Mouse (Mus musculus) embryo, embryonic 10.5 days (tissue): ENCODE results near the gene Ogfr.

Experiments used
- DNase-seq: peaks from one replicate; pipeline ENCODE4 v3.0.0-alpha.2; 2015; ENCODE audit warnings: low spot score

Ogfr gene

DNA sequence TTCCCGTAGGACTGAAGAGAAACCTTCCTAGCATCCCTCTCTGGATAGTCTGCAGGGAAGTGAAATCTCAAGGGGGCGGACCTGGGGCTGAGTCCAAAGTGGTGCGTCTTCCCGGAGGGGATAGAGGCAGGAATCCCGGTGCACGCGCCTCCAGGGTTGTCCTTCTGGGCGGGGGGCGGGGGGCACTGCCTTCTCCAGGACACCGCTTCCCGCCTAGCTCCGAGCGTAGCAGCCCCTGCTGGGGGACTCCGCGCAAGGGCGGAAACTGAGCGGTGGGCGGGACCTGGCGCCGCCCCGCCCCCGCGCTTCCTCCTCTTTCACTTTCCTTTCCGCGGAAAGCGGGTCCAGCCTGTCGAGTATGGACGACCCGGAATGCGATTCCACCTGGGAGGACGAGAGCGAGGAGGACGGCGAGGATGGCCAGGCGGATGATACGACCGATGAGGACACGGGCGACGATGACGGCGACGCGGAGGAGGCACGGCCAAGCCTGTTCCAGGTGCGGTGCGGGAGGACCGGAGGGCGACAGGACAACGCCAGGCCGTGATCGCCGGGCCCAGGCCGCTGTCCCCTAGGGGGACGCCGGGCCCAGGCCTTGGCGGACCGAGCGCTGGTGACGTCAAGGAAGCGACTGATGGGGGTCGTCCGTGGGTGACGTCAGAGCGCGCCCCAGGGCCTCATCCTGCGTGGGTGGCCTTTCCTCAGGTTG lies at the start of gene Ogfr:
Gene Ogfr, plus strand, starts transcription at position 123 of the 709 bp plus-strand sequence.
- peak; percentile 92 for DNase-seq

DNA sequence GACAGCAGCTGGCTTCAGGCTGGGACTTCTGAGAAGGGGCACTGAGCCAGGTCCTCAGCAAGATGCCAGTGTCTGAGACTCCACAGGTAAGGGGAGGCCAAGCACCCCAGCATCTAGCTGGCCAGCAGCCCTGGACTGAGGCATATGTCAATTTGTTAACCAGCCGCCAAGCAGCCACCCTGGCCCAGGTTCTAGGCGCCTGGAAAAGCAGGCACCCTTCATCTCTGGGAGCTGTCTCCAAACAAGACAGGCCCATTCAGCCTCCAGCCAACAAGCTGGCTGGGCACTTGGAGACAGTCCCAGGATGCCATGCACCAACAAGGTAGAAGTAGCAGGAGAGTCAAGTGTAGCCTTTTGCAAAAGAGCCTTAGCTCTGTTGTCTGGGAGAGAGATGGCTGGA lies 45.4 kb upstream of the Ogfr start:
- no peak for DNase-seq

DNA sequence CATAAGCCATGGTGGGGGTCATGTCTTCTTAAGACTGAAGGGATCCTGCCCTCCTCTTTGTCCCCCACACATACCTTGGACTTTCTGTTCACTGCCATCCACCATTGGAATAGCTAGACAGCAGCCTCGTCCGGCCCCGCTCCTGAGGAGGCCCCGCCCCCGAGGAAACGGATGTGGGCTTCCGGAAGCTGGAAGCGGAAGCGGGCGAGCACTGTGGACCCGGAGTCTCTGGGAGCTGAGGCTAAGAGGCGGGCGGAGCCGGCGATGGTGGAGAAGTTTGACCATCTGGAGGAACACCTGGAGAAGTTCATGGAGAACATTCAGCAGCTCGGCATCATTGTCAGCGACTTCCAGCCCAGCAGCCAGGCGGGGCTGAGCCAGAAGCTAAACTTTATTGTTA lies 44.0 kb upstream of the Ogfr start:
- DNase-seq = no peak

DNA sequence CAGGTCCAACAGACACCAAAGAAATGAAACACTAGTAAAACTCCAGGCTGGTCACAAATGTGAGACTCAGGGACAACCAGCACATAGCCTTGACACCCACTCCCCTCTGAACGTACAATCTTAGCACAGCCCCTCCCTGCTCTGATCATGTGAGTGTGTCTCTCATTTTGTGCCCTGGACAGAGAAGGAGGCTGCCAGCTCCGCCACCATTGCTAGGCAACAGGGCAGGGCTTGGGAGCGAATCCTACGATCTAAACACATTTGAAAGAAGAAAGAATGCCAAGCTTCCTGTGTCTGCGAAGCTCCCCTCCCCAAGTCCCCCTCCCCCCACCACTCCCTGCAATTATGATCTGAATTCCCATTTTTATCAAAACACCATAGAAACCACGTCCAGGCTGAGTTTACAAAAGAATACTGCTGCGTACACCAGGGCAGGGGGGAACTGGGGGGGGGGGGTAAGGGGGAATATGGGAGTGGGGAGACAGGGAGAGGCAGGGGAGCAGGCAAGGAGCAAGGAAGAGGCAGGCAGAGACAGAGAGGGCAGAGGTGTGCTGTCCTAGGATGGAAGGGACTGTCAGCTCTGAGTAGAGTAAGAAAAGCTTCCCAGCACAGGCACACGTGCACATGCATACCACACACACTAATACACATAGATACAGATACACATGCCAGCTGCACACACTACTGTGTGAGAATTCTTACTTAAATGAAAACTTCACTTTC lies 41.5 kb upstream of the Ogfr start:
- peak; percentile 47 for DNase-seq

DNA sequence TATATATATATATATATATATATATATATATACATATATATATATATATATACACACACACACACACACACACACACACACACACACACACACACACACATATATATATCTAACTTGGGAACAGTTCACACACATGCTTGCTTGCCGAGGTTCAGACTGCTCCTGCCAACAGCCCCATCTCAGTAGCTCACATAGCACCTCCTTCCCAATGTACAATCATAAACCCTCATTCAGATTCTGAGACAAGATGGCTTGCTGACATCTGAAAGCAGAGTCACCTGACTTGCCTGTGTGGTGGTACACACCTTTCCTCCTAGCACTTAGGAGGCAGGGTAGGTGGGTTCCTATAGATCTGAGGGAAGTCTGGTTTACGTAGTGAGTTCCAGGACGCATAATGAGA lies 36.7 kb upstream of the Ogfr start:
- no peak for DNase-seq

DNA sequence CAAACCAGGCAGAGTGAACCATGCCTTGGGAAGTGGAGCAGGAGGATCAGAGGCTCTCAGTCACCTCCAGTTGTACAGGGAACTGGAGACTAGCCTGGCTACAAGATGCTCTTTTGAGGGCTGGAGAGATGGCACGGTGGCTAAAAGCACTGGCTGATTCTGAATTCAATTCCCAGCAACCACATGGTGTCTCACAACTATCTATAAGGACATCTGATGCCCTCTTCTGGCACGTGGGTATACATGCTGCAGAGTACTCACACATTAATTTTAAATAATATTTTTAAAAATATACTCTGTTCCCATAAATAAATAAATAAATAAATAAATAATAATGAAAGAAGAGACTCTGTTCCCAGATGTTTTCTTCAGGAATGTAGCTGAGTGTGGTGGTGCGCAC lies 33.8 kb upstream of the Ogfr start:
- DNase-seq = peak; percentile 35

DNA sequence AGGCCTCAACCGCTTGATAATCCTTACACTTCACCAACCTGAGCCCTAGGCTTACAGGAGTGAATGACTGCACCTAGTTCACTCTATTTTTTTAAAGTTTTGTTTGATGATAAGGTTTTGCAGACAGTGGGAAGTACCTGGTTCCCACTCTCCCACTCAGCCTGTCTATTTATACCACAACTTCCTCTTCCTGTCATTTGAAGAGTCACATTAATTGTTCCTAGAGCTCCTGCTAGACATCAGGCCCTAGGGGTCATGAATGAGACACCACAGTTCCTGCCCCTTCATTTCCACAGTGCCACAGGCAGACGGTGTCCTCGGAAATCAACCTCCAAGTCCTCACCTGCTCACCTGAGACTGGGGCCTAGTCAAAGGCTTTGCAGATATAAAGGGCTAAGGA lies 32.6 kb upstream of the Ogfr start:
- DNase-seq = no peak

DNA sequence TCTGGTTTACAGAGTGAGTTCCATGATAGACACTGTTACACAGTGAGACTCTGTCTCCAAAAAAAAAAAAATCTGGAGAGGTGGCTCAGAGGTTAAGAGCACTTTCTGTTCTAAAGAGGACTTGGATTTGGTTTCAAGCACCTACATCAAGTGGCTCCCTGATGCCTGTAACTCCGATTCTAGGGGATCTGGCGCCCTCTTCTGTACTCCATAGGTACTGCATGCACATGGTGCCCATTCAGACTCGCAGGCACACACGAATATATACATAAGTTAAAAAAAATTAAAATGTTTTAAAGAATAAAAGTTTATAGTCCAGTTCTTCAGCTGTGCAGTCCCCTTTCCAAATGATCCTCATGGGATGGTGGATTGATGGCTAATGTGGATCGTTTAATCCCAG lies 28.8 kb upstream of the Ogfr start:
- DNase-seq = peak; percentile 32

DNA sequence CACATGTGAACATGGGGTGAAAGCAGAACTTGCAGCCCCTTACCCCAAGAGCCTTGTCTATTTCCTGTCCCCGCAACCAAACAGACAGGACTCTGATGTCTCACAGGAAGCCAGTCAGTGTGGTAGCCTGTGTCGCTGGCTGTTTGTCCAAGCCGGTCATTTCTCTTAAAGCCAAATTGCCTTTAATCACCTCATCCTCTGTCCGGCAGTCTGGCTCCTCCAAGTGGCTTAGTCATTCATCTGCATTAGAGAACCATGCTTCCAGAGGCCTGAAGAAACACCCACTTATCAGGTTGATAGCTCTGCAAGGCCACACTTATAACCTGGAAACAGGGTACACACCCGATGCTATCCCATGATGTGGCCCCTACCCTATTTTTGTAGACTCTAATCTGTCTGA lies 26.9 kb upstream of the Ogfr start:
- DNase-seq = no peak

DNA sequence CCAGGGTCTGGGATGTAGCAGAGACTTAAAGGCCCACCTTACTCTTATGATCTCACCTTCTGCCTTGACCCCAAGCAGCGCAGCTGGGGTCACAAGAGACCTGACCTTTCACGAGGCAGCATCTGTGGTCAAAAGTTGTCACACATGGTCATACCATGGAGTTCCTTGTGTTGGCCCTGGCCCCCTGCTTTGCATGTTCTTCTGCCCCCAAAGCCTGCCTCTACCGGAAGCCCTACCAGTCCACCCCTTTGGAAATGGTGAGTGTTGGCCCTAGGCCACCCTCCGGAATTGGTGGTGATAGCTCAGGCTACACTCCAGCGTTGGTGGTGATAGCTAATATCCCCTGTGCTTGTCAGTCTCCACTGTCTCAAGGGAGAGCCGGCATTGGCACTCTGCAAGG lies 25.7 kb upstream of the Ogfr start:
- no peak for DNase-seq

DNA sequence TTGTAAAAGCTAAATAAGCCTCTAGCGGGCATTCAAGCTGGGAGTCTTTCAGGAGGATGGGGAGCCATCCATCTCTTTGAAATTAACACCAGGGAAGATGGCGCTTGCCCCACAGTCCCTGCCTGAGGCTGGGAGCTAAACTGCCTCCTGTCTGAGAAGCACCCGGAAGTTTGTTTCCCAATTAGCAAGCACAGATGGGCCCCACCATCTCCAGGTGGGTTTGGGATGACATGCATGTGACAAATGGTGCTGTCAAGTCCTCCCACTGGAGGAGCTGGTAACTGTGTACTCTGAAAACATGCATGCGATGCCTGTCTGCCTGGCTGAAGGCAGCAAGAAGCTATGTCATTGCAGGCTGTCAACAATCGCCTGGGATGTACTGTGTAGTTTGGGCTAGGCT lies 25.2 kb upstream of the Ogfr start:
- no peak for DNase-seq

DNA sequence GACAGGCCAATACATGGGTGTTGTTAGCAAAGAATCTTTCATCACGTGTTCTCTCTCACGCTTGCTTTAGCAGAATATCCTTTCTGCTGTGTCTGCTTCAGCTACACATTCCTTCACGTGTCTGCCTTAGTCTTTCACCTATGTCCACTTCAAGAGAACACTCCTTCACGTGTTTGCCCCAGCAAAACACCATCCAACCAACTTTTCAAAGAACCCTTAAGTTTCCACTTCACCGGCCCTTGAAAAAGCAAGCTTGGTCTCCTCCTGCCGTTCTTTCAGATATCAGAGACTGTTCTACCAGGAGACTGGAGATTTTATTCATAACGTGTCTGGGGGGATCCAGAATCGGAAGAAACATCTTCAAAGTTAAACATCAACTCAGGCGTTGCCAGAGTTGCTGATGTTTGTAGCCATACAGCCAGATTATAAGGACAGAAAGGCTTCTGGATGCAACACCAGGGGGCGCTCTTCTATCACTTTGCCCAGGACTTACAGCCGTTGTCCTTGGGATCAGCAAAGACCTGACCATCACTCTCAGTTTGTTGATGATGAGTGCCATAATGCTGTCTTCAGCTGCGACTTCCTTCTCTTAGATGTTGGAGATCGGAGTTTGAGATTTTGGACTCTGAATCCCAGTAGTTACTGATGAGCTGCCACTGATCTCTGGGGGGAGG lies 22.7 kb upstream of the Ogfr start:
- DNase-seq = peak; percentile 87

DNA sequence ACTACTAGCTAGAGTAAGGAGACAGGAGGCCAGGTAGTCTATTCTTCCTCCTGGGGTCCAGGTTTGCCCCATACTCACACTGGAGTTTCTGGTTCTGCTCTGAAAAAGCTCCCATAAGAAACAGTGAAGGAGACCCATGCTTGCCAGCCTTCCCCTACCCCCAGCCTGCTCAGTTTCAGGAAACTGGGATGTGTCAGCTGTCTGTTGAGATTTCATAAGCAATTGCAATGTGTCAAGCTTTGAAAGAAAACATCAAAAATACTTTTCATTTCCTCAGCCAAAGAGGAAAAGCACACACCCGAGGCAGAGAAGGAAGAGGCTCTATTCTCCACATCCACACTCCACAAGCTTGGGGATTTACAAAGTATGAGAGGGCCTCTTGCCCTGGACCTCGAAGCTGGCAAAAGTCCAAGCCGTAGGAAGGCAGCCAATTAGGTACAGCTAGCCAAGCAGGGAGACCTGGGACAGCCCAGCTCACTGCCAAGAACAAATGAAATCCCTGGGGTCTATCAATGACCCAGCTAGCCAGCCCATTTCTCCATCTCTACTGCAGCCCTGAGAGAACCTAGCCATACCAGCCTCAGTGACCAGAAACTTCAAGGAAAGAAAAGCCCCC lies 19.9 kb upstream of the Ogfr start:
- DNase-seq = no peak

DNA sequence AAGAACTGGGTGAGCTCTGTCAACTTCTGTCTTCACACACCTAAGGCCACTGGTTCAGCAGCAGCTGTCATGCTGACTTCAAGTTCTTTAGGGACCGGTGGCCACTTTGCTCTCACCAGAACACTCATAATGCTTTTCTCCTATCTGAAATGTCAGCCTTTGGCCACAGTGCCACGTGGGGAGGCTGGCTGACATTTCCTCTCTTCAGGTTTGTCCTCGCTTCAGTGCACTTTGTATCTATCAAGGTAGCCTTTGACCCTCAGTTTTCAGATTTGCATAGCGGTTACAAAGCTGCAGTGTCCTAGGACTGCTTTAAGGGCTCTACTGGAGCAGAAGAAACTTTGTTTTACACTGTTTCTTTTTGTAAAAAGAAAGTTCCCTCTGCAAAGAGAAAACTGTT lies 12.6 kb upstream of the Ogfr start:
- DNase-seq = peak; percentile 34

DNA sequence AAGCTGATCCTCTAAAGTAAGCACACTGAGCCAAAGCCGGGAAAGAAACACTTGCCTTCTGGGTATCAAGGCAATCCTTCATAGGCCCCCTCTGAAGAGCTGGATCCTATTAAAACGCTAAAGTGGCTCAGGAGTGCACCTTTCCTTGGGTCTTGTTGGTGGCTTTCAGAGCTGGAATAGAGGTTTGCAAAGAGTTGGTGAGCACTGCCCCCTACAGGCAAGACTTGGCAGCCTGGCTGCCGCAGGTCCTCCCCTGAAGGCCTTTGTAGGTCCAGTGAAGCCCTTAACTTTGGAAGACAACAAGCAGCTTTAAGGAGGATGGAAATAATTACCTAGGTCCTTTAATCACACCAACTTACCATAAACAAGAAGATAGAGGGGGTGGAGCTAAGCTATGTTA lies 10.4 kb upstream of the Ogfr start:
- DNase-seq = peak; percentile 86

DNA sequence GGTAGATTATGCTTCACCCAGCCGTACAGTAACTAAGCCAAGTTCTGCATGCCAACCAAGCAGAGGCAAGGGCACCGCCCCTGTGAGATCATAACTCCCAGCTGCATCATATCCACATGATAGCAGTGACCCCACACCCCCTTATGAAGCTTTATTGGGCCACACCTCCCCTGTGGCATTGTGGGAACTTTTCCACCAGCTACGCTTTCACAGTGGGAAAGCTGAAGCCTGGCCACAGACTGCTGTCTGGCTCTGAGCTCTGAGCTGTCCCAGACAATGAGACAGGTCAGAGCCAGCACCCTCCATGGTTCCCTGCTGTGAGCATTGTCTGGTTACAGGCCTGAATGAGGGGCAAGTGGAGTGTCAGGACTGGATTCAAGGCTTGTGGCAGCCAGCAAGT lies 8.0 kb upstream of the Ogfr start, which contains the start of gene Mrgbp:
Gene Mrgbp, plus strand, starts transcription at position 303 of the 400 bp plus-strand sequence.
- DNase-seq = no peak

DNA sequence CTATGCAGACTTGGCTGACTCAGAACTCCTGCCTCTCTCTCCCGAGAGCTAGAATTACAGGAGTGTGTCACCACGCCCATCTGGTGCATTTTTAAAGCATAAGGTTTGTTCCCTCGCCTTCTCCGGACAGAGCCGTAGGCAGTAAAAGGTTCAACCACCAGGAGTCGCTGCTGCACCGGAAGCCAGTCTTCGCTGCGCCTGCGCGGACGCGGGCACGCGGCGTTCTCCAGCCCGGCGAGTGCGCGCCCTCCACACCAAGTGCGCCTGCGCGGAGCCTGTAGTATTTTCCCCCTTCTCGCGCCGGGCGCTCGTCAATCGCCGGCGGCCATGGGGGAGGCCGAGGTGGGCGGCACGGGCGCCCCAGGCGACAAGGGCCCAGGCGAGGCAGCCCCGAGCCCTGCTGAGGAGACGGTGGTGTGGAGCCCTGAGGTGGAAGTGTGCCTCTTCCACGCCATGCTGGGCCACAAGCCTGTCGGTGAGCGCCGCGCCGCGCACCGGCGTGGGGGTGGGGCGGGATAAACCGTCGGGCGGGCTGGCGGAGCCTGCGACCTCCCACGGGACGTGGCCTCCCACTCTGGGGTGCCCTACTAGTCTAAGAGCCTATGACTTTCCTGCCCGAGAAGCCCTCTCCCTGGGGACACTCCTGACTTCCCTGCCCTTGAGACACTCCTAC lies 6.4 kb upstream of the Ogfr start:
- peak; percentile 96 for DNase-seq

DNA sequence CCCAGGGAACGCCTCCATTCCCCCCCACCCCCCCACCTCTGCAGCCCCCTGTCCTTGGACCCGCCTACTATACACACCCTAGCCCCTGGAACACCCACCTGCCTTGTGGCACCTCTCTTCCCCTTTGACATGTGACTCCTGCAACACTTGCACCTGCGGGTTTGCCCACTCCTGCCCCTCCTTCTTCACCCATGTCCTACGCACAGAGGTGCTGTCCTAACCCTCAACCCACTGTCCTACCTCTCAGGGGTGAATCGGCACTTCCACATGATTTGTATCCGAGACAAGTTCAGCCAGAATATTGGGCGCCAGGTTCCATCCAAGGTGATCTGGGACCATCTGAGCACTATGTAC lies 5.9 kb upstream of the Ogfr start:
- DNase-seq = no peak

DNA sequence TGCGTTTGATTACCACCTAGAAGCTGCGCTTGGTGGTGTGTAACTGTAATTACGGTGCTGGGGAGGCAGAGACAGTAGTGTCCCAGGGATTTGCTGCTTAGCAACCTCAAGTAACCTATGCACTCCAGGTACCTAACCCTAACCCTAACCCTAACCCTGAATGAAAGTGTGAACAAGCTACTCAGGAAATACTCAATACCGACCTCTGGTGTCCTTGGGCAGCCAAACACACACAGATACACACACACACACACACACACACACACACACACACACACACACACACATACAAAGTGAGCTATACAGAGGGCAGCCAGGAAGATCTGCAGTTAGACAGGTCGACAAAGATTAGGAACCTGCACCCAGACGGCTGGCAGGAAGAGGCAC lies 316 bp upstream of the Ogfr start:
- DNase-seq = no peak

DNA sequence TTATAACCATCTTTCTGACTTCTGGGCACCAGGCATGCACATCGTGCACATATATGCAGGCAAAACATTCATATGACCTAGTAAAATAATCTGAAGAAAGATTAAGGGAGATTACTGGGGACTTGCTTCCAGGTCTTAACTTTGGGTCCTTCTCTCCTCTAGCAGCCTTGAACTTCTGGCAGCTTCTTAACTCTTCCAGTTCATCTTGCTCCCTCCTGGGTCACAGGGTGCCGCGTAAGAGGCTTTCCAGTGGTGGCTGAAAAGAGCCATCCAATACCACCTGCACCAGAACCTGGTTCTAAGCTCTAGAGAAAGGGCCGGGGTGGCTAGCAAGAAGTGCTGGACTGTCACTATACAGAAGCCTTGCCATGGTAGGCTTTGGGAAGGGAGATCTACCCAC lies 8.4 kb downstream of the Ogfr start, which contains the start of gene Col9a3:
Gene Col9a3, plus strand, starts transcription at position 301 of the 400 bp plus-strand sequence.
- no peak for DNase-seq

DNA sequence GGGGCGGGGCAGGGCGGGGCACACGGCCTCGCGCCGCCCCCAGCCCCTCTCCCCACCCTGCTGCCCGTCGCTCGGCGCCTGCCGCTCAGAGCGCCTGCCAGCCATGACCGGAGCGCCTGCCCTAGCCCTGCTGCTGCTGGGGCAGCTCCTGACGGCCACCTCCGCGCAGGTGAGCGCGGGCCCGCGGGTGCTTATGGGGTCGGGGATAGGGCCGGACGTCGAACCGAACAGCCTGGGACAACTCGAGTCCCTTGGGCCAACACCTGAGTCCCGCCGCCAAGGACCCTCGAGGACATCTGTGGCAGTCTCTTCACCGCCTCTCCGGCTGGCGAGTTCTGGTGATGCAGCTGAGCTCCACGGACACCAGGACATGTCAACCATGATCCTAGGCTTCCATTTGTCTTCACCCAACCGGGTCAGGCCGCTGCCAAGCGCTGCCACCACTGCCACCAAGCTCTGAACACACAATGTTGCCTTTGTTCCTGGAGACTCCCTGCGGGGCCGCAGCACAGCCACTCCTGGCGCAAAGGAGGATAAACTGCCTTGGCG lies 9.2 kb downstream of the Ogfr start:
- peak; percentile 24 for DNase-seq

DNA sequence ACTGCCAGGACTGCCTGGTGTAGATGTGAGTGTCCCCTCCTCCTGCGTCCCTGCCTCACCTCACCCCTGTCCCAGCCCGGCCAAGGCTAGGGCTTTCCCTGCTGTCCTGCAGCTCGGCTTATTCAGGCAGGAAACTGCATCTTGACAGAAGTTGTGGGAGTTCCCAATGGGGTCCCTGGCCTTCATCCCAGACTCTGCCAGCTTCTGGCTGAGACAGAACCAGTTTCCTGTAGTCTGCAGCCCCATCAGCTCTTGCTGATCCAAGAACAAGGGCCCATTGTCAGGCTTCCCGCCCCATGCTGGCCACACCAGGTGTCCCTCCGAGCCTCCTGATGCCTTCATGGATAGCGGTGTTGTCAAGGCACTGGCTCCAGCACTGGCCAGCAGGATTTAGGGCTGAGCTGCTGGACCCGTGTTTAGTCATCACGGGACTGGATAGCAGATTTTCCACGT lies 11.6 kb downstream of the Ogfr start:
- peak; percentile 22 for DNase-seq
